Mouse (Mus musculus) embryonic facial prominence, embryonic 11.5 days (tissue): ENCODE results near the gene Ercc5. TPM values are rescaled to one million over a fixed set of nuclear protein-coding genes. Genes with fewer than 3 reads are reported as not detected.

Source experiments
- ATAC-seq: fragments of 200-750 bp; cut with Nextera tagmentation; replicated peaks from 2 replicates; pipeline ENCODE4 v1.8.0; 2017; ENCODE audit warnings: low read depth; ENCODE audit not compliant: insufficient number of reproducible peaks, low FRiP score, low TSS enrichment
- DNase-seq: peaks from one replicate; pipeline ENCODE4 v3.0.0-alpha.2; 2015; ENCODE audit warnings: low spot score
- H3K27ac ChIP-seq: fragments of 300-500 bp; sonication (generic); replicated peaks from 2 replicates; pipeline ENCODE4 v1.5.1; 2014; ENCODE audit warnings: mild to moderate bottlenecking, low read depth, low read length, control low read depth
- H3K27me3 ChIP-seq: fragments of 300-500 bp; sonication (generic); 2 replicates; pipeline ENCODE4 v1.6.1; 2014; ENCODE audit warnings: mild to moderate bottlenecking, low read length, moderate library complexity, mixed read lengths; ENCODE audit not compliant: control insufficient read depth, insufficient read depth
- H3K36me3 ChIP-seq: fragments of 300-500 bp; sonication (generic); replicated peaks from 2 replicates; pipeline ENCODE4 v1.6.1; 2014; ENCODE audit warnings: low read depth, mild to moderate bottlenecking, low read length, moderate library complexity, mixed read lengths; ENCODE audit not compliant: control insufficient read depth, insufficient read depth
- H3K4me1 ChIP-seq: fragments of 300-500 bp; sonication (generic); 2 replicates; pipeline ENCODE4 v1.6.1; 2014; ENCODE audit warnings: low read length, mixed read lengths; ENCODE audit not compliant: control insufficient read depth, insufficient read depth
- H3K4me2 ChIP-seq: fragments of 300-500 bp; sonication (generic); 2 replicates; pipeline ENCODE4 v1.6.1; 2014; ENCODE audit warnings: low read depth, mild to moderate bottlenecking, control low read depth, low read length, moderate library complexity
- H3K4me3 ChIP-seq: fragments of 300-500 bp; sonication (generic); 2 replicates; pipeline ENCODE4 v1.5.1; 2014; ENCODE audit warnings: low read depth, low read length, control low read depth
- H3K9ac ChIP-seq: fragments of 300-500 bp; sonication (generic); replicated peaks from 2 replicates; pipeline ENCODE4 v1.6.1; 2014; ENCODE audit warnings: mild to moderate bottlenecking, control low read depth, low read length
- H3K9me3 ChIP-seq: fragments of 300-500 bp; sonication (generic); replicated peaks from 2 replicates; pipeline ENCODE4 v1.6.1; 2016; ENCODE audit warnings: mild to moderate bottlenecking, low read length, inconsistent platforms, mixed read lengths; ENCODE audit not compliant: control insufficient read depth
- WGBS: fragments of 180-500 bp; shearing (Covaris S2); extraction: QIAGEN DNeasy Blood & Tissue Kit; methylation state at CpG from one replicate; pipeline ENCODE4 v1.1.7; 2014; 5-methylcytosine and 5-hydroxymethylcytosine counted together
- polyA plus RNA-seq: library from polyadenylated mRNA; unstranded; fragments of >200 nt; fragmentation: Nextera tagmentation; extraction: Ambion mirVana; gene quantifications from 2 replicates; pipeline ENCODE4 v1.2.1, GENCODE M21; 2014

Ercc5 gene
- polyA plus RNA-seq, 1 experiment from 2014 or later = 38.0 TPM

GRCm38 (mm10) chr1:44198273-44199171 lies 51.0 kb downstream of the Ercc5 start:
- ATAC-seq (peak; percentile 61; the same call in 1 of the 2 replicates), DNase-seq (peak; percentile 18)
- Histone ChIP-seq H3K27ac (no peak overlapping the region), H3K4me2 (peak overlapping the region; percentile 91), H3K27me3 (no peaks in the 10 kb centered on the region), H3K9me3 (no peaks in the 10 kb centered on the region), H3K4me1 (no peaks in the 10 kb centered on the region; the same call in 1 of the 2 replicates), H3K4me3 (peak overlapping the region; percentile 38), H3K9ac (peak overlapping the region; percentile 37), H3K36me3 (no peaks in the 10 kb centered on the region)
- 14% methylated on average over 47 of the region's 47 CpGs for WGBS

GRCm38 (mm10) chr1:44202876-44203275 lies 55.3 kb downstream of the Ercc5 start:
- Histone ChIP-seq H3K9ac (no peak overlapping the region), H3K4me1 (no peaks in the 10 kb centered on the region; the same call in 1 of the 2 replicates), H3K27me3 (no peaks in the 10 kb centered on the region), H3K27ac (no peak overlapping the region), H3K36me3 (no peaks in the 10 kb centered on the region), H3K4me3 (no peak overlapping the region), H3K9me3 (no peaks in the 10 kb centered on the region), H3K4me2 (no peak overlapping the region)
- no peak for DNase-seq
- 90% methylated on average over 15 of the region's 15 CpGs for WGBS
- no peak for ATAC-seq

DNA sequence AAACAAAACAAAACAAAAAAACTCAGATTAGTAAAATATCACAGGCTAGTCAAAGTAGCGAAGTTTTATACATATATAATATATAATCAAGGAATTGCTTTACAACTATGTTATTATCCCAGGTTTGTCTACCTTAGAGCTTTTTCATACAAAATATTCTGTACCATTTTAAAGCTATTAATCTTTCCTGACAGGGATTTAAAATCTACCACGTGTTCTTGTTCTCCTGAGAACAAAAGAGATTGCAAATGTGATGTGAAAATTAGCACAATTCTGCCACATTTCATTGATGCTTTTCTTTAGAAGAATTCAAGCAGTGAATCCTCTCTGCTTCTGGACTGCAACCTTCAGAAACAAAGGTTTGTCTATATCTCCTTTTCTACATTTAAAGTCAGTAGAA lies 66.9 kb downstream of the Ercc5 start:
- no peak for ATAC-seq
- Histone ChIP-seq H3K4me3 (no peak overlapping the region), H3K27me3 (no peaks in the 10 kb centered on the region), H3K4me1 (no peaks in the 10 kb centered on the region), H3K9me3 (no peaks in the 10 kb centered on the region), H3K27ac (no peak overlapping the region), H3K9ac (no peak overlapping the region), H3K4me2 (no peak overlapping the region), H3K36me3 (no peaks in the 10 kb centered on the region)
- WGBS = 55% methylated on average over 2 of the region's 2 CpGs
- DNase-seq = no peak

GRCm38 (mm10) chr1:44216352-44217116 lies 69.0 kb downstream of the Ercc5 start:
- Histone ChIP-seq H3K4me1 (no peaks in the 10 kb centered on the region), H3K27me3 (no peaks in the 10 kb centered on the region), H3K27ac (no peak overlapping the region), H3K4me2 (no peak overlapping the region), H3K4me3 (no peak overlapping the region), H3K9ac (no peak overlapping the region), H3K36me3 (no peaks in the 10 kb centered on the region), H3K9me3 (no peaks in the 10 kb centered on the region)
- no peak for ATAC-seq
- WGBS = 81% methylated on average over 2 of the region's 2 CpGs
- DNase-seq = no peak

- ATAC-seq (no peak), DNase-seq (no peak)
- no peaks in the 10 kb centered on the region for H3K9me3 ChIP-seq
- H3K4me2 ChIP-seq = no peak overlapping the region
- no peaks in the 10 kb centered on the region for H3K36me3 ChIP-seq
- no peaks in the 10 kb centered on the region for H3K27me3 ChIP-seq
- H3K4me3 ChIP-seq = no peak overlapping the region
- no peak overlapping the region for H3K27ac ChIP-seq
- WGBS = 76% methylated on average over 2 of the region's 2 CpGs
- H3K4me1 ChIP-seq = no peaks in the 10 kb centered on the region
- H3K9ac ChIP-seq = no peak overlapping the region
Measured at GRCm38 (mm10) chr1:44217118-44217517, 69.6 kb downstream of the Ercc5 start.

GRCm38 (mm10) chr1:44218876-44219275 lies 71.3 kb downstream of the Ercc5 start, which contains the start of gene Mettl21e:
TSS of gene Mettl21e (minus strand) at chr1:44218961.
- Histone ChIP-seq H3K9me3 (no peaks in the 10 kb centered on the region), H3K4me1 (no peaks in the 10 kb centered on the region), H3K36me3 (no peaks in the 10 kb centered on the region), H3K4me2 (no peak within 1 kb of the TSS), H3K27me3 (no peaks in the 10 kb centered on the region), H3K9ac (no peak within 1 kb of the TSS), H3K4me3 (no peak within 1 kb of the TSS), H3K27ac (no peak within 1 kb of the TSS)
- WGBS = 90% methylated on average over 1 of the region's 1 CpGs
- no peak for DNase-seq
- ATAC-seq = no peak

- no peaks in the 10 kb centered on the region for H3K9me3 ChIP-seq
- ATAC-seq = 0 out of 2 replicates have a peak, but pooled peaks have one; percentile 14
- H3K4me3 ChIP-seq = no peak overlapping the region
- 53% methylated on average over 2 of the region's 2 CpGs for WGBS
- no peaks in the 10 kb centered on the region for H3K4me1 ChIP-seq
- DNase-seq = peak; percentile 73
- H3K9ac ChIP-seq = no peak overlapping the region
- no peaks in the 10 kb centered on the region for H3K36me3 ChIP-seq
- no peaks in the 10 kb centered on the region for H3K27me3 ChIP-seq
- no peak overlapping the region for H3K4me2 ChIP-seq
- H3K27ac ChIP-seq = no peak overlapping the region
Measured at GRCm38 (mm10) chr1:44229044-44229443, 81.5 kb downstream of the Ercc5 start.
